Mouse (Mus musculus) G1E (cell line): ENCODE measurements at regions not wholly inside any gene's neighbourhood (a gene's known extent, or its start where the extent isn't known, plus 50 kb on each side); places are given as distances from the start of the nearest gene placed in this dataset.

ENCODE experiments used
- CTCF ChIP-seq: IDR thresholded peaks from 2 replicates; pipeline ENCODE4 v1.5.1; 2012; ENCODE audit warnings: low read depth, low read length, inconsistent platforms, mixed read lengths
- TAL1 ChIP-seq: conservative IDR thresholded peaks from 2 replicates; pipeline ENCODE4 v1.6.1; 2012; ENCODE audit warnings: low read depth, low read length, inconsistent platforms, mixed read lengths

DNA sequence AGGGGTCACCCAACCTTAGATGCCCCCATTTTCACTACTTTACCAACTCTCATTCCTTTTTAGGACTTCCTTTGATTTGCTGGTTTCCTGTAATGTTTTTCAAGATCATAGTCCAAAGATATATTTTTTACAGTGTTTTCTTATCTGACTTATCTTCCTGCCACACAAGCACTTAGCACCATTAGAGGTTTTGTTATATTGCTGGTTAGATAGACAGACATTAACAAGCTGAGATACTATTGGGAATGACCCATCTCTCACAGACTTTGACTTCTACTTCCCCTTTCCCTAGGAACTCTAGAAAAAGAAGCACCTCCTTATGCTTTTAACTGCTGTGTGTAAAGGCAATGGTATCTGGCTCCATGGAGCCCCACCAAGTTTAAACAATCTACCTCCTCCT lies 127.0 kb upstream of the Nova1 start:
- no peak for TF ChIP-seq CTCF
- no peak for TF ChIP-seq TAL1
